Mouse (Mus musculus) liver, embryonic 14.5 days (tissue): ENCODE measurements at regions not wholly inside any gene's neighbourhood (a gene's known extent, or its start where the extent isn't known, plus 50 kb on each side); places are given as distances from the start of the nearest gene placed in this dataset.

Experiments
- ATAC-seq: fragments of 200-750 bp; cut with Nextera tagmentation; 2 replicates; pipeline ENCODE4 v1.8.0; 2017; ENCODE audit warnings: moderate number of reproducible peaks, mild to moderate bottlenecking, moderate library complexity; ENCODE audit not compliant: insufficient read depth
- DNase-seq, 3 experiments: peaks; one replicate each; pipeline ENCODE4 v3.0.0-alpha.2; 2012 to 2013; ENCODE audit warnings: low read depth in 3 of 3, low spot score in 3 of 3
- H3K27ac ChIP-seq: fragments of 300-500 bp; sonication (generic); 2 replicates; pipeline ENCODE4 v1.5.1; 2014; ENCODE audit warnings: moderate library complexity, mild to moderate bottlenecking, control low read depth, inconsistent platforms
- H3K27me3 ChIP-seq: fragments of 300-500 bp; sonication (generic); 2 replicates; pipeline ENCODE4 v1.6.1; 2014; ENCODE audit warnings: mild to moderate bottlenecking, low read length, moderate library complexity; ENCODE audit not compliant: control insufficient read depth, insufficient read depth
- H3K36me3 ChIP-seq: fragments of 300-500 bp; sonication (generic); replicated peaks from 2 replicates; pipeline ENCODE4 v1.6.1; 2014; ENCODE audit warnings: low read depth; ENCODE audit not compliant: control insufficient read depth, insufficient read depth
- H3K4me1 ChIP-seq, 2 experiments: fragments of 200-500 bp in 1 of 2; fragments of 300-500 bp in 1 of 2; sonication (generic) in 1 of 2; replicated peaks; 2 replicates each; pipeline ENCODE4 v1.6.1; 2012 to 2014; ENCODE audit warnings: antibody characterized with exemption in 1 of 2, inconsistent platforms in 1 of 2, low read length in 1 of 2; ENCODE audit not compliant: control insufficient read depth in 2 of 2, insufficient read depth in 2 of 2
- H3K4me2 ChIP-seq: fragments of 300-500 bp; sonication (generic); 2 replicates; pipeline ENCODE4 v1.6.1; 2014; ENCODE audit warnings: low read depth, mild to moderate bottlenecking, control low read depth, moderate library complexity
- H3K4me3 ChIP-seq, 2 experiments: fragments of 200-500 bp in 1 of 2; fragments of 300-500 bp in 1 of 2; sonication (generic) in 1 of 2; 2 replicates each; pipeline ENCODE4 v1.5.1; 2012 to 2014; ENCODE audit warnings: low read depth in 2 of 2, low read length in 2 of 2, mild to moderate bottlenecking in 2 of 2, control low read depth in 1 of 2, inconsistent platforms in 1 of 2, moderate library complexity in 1 of 2; ENCODE audit not compliant: insufficient read depth in 1 of 2
- H3K9ac ChIP-seq: fragments of 300-500 bp; sonication (generic); replicated peaks from 2 replicates; pipeline ENCODE4 v1.6.1; 2014; ENCODE audit warnings: mild to moderate bottlenecking, control low read depth, moderate library complexity
- H3K9me3 ChIP-seq: fragments of 300-500 bp; sonication (generic); 2 replicates; pipeline ENCODE4 v1.6.1; 2016; ENCODE audit warnings: low read length, mixed read lengths; ENCODE audit not compliant: control insufficient read depth
- CTCF ChIP-seq: IDR thresholded peaks from 2 replicates; pipeline ENCODE4 v1.5.1; 2016; ENCODE audit warnings: antibody characterized with exemption, low read depth, control low read depth
- EP300 ChIP-seq: IDR thresholded peaks from 2 replicates; pipeline ENCODE4 v1.6.1; 2016; ENCODE audit warnings: antibody characterized with exemption, low read depth
- WGBS: fragments of 180-500 bp; shearing (Covaris S2); extraction: QIAGEN DNeasy Blood & Tissue Kit; methylation state at CpG from one replicate; pipeline ENCODE4 v1.1.7; 2014; ENCODE audit not compliant: insufficient replicate concordance; 5-methylcytosine and 5-hydroxymethylcytosine counted together

- Histone ChIP-seq H3K27ac (no peak overlapping the region), H3K9me3 (no peaks in the 10 kb centered on the region), H3K4me2 (no peak overlapping the region), H3K27me3 (no peaks in the 10 kb centered on the region), H3K4me3 (no peak overlapping the region), H3K4me1 (no peaks in the 10 kb centered on the region), H3K36me3 (no peaks in the 10 kb centered on the region), H3K9ac (no peak overlapping the region)
- TF ChIP-seq EP300 (no peak), CTCF (no peak)
- DNase-seq (no peak), ATAC-seq (no peak)
- WGBS = 63% methylated on average over 3 of the region's 3 CpGs
These were observed 54.1 kb upstream of the Btc start for GRCm38 (mm10) chr5:91456924-91457323.

GRCm38 (mm10) chr5:91464876-91465508, 52.4 kb upstream of the Parm1 start:
- WGBS = 35% methylated on average over 4 of the region's 4 CpGs
- Histone ChIP-seq H3K27me3 (no peaks in the 10 kb centered on the region), H3K9me3 (no peaks in the 10 kb centered on the region), H3K4me3 (no peak overlapping the region), H3K4me2 (no peak overlapping the region), H3K9ac (no peak overlapping the region), H3K36me3 (no peaks in the 10 kb centered on the region), H3K4me1 (no peaks in the 10 kb centered on the region), H3K27ac (no peak overlapping the region)
- ATAC-seq (no peak), DNase-seq (no peak)
- TF ChIP-seq EP300 = no peak
- TF ChIP-seq CTCF = peak; percentile 48; the same call in 1 of the 2 replicates
